Mouse (Mus musculus) liver, adult 2 months (tissue): ENCODE results near the gene 2610507B11Rik.

ENCODE experiments used
- CTCF ChIP-seq: fragments of 200-500 bp; IDR thresholded peaks from 2 replicates; pipeline ENCODE4 v1.5.1; 2011; ENCODE audit warnings: low read depth, low read length, control low read depth
- POLR2A ChIP-seq: fragments of 200-500 bp; IDR thresholded peaks from 2 replicates; pipeline ENCODE4 v1.6.1; 2011; ENCODE audit warnings: low read length, control low read depth; ENCODE audit not compliant: insufficient read depth; ENCODE audit errors: extremely low read depth

- TF ChIP-seq CTCF (no peak), POLR2A (no peak)
Observed at GRCm38 (mm10) chr11:78305272-78305671, 43.7 kb downstream of the 2610507B11Rik start.
